Mouse (Mus musculus): ENCODE measurements around the gene Nkiras1.

Gene Nkiras1

GRCm38 (mm10) chr14:18280375-18280774 lies 9.4 kb downstream of the Nkiras1 start:
- no peak for DNase-seq

- DNase-seq, result no peak
These were observed 13.6 kb downstream of the Nkiras1 start for GRCm38 (mm10) chr14:18284581-18284980.

- no peak for DNase-seq
These were observed 14.5 kb downstream of the Nkiras1 start for GRCm38 (mm10) chr14:18285476-18285875.

- no peak for DNase-seq
These were observed 15.5 kb downstream of the Nkiras1 start for GRCm38 (mm10) chr14:18286441-18286840.

GRCm38 (mm10) chr14:18287391-18287790 lies 16.5 kb downstream of the Nkiras1 start:
- DNase-seq, result no peak

- no peak for DNase-seq
These were observed 21.2 kb downstream of the Nkiras1 start for GRCm38 (mm10) chr14:18292111-18292510.

- DNase-seq, result no peak
These were observed 21.6 kb downstream of the Nkiras1 start for GRCm38 (mm10) chr14:18292578-18292977.

GRCm38 (mm10) chr14:18297441-18297840 lies 26.5 kb downstream of the Nkiras1 start:
- DNase-seq, result no peak

GRCm38 (mm10) chr14:18298874-18299273 lies 27.9 kb downstream of the Nkiras1 start:
- no peak for DNase-seq

GRCm38 (mm10) chr14:18300676-18301075 lies 29.7 kb downstream of the Nkiras1 start:
- DNase-seq, result no peak

- DNase-seq, result no peak
These were observed 30.7 kb downstream of the Nkiras1 start for GRCm38 (mm10) chr14:18301591-18301990.

- no peak for DNase-seq
These were observed 31.8 kb downstream of the Nkiras1 start for GRCm38 (mm10) chr14:18302750-18303149.

- DNase-seq, result peak; percentile 32
These were observed 32.3 kb downstream of the Nkiras1 start for GRCm38 (mm10) chr14:18303262-18303661.

- DNase-seq, result no peak
These were observed 33.2 kb downstream of the Nkiras1 start for GRCm38 (mm10) chr14:18304165-18304564.

- no peak for DNase-seq
These were observed 46.8 kb downstream of the Nkiras1 start for GRCm38 (mm10) chr14:18317457-18318411.

GRCm38 (mm10) chr14:18326968-18327672 lies 56.2 kb downstream of the Nkiras1 start:
- DNase-seq, result peak; percentile 39

GRCm38 (mm10) chr14:18330789-18331692 lies 60.1 kb downstream of the Nkiras1 start:
- peak; percentile 67 for DNase-seq

GRCm38 (mm10) chr14:18331693-18332131 lies 60.8 kb downstream of the Nkiras1 start, which contains the start of gene Ube2e1:
Gene Ube2e1, minus strand, starts transcription at chr14:18331859.
- peak; percentile 66 for DNase-seq

All from right cerebral cortex, postnatal 4 days (tissue).